Mouse (Mus musculus) CH12.LX (cell line): ENCODE data around the gene Cabs1.

ENCODE experiments used
- CTCF ChIP-seq, 2 experiments: IDR thresholded peaks in 1 of 2; conservative IDR thresholded peaks in 1 of 2; 2 replicates each; pipeline ENCODE4 v1.5.1; 2011 to 2012; ENCODE audit warnings: low read depth in 2 of 2, low read length in 2 of 2, improper control_type of control experiment in 1 of 2, inconsistent platforms in 1 of 2, mild to moderate bottlenecking in 1 of 2, moderate library complexity in 1 of 2
- KAT2A ChIP-seq: IDR thresholded peaks from 2 replicates; pipeline ENCODE4 v1.6.1; 2012; ENCODE audit warnings: low read length, improper control_type of control experiment, inconsistent platforms; ENCODE audit not compliant: insufficient replicate concordance
- MAX ChIP-seq: IDR thresholded peaks from 2 replicates; pipeline ENCODE4 v1.6.1; 2011; ENCODE audit warnings: low read length, improper control_type of control experiment

GRCm38 (mm10) chr5:87942515-87942914, 36.7 kb upstream of the Cabs1 start:
- TF ChIP-seq MAX = no peak
- TF ChIP-seq KAT2A = no peak
- TF ChIP-seq CTCF (conservative IDR thresholded peaks at IDR 0.05 in 1 of 2, IDR thresholded peaks at IDR 0.05 in 1 of 2; ENCODE audit: low read depth in 2 of 2, low read length in 2 of 2) = no peak
